Mouse (Mus musculus) E14TG2a.4 (cell line): ENCODE results near the gene Nectin1.

Experiments
- CTCF ChIP-seq: conservative IDR thresholded peaks from 2 replicates; pipeline ENCODE4 v1.5.1; 2014; ENCODE audit warnings: low read length
- NANOG ChIP-seq: IDR thresholded peaks from 2 replicates; pipeline ENCODE4 v1.6.1; 2014; ENCODE audit warnings: borderline replicate concordance, low read length, mixed read lengths

DNA sequence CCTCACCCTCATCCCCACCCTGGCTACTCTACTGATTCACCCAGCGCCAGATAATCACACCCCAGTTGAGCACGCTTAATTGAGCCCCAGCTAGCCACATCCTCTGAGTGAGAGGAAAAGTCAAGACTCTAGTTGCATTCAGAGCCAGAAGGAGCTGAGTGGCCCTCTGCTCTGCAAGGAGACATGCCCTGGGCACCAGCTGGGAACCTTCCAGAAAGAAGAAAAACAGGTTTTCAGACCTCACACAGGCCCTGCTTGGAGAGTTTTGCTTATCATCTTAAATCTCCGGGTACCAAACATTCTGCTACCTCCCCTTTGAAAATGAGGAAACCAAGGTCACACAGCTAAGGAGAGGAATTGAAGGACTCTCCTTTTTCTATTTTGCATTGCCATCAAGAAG lies 30.4 kb upstream of the Nectin1 start:
- TF ChIP-seq CTCF (no peak), NANOG (no peak)
